Mouse (Mus musculus) bone marrow, adult 2 months (tissue): ENCODE measurements around the gene Gfra1.

Experiments
- CTCF ChIP-seq: fragments of 200-500 bp; IDR thresholded peaks from 2 replicates; pipeline ENCODE4 v1.5.1; 2011; ENCODE audit warnings: low read length, control low read depth; ENCODE audit not compliant: control insufficient read depth, insufficient read depth
- POLR2A ChIP-seq: fragments of 200-500 bp; IDR thresholded peaks from 2 replicates; pipeline ENCODE4 v1.6.1; 2011; ENCODE audit warnings: low read depth, mild to moderate bottlenecking, control low read depth, low read length, borderline replicate concordance; ENCODE audit not compliant: control insufficient read depth

- TF ChIP-seq CTCF: no peak
- TF ChIP-seq POLR2A: no peak
These were observed 5.0 kb downstream of the Gfra1 start for GRCm38 (mm10) chr19:58450716-58451115.
